Mouse (Mus musculus) embryo, embryonic 11.5 days (tissue): ENCODE data around the gene Adgrb2.

Experiments
- DNase-seq: peaks from one replicate; pipeline ENCODE4 v3.0.0-alpha.2; 2012; ENCODE audit warnings: low read depth, low spot score

Adgrb2 gene

DNA sequence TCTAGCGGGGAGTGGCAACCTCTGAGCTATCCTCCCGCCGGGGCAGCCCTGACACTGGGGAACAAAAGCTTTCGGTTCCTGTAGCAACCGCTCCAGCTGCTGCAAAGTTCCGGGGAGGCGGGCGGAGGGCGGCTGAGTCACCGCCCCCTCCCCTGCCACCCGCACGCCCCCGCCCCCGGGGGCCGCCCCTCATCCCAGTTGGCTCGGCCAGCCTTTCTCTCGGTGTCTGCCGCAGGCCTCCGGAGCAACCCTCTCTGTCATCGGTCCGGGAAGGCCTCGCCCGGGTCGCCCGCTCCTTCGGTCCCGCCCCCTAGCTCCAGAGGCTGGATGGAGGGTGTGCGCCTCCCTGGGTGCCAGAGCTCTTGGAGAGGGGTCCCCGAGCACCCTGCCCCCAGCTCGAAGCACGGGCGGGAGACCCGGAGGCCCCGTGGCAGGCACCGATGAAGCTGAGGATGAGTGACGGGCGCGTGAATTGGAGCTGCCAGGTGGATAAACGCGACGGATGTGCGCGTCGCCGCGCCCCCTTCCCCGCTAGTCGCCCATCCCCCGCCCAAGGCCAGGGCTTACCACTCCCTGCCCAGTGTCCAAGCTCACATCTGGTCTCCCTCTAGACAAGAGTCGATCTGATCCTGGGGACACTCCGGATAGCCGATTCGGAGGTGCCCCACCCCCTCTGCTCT is 3.3 kb downstream of the Adgrb2 start:
- DNase-seq = no peak

DNA sequence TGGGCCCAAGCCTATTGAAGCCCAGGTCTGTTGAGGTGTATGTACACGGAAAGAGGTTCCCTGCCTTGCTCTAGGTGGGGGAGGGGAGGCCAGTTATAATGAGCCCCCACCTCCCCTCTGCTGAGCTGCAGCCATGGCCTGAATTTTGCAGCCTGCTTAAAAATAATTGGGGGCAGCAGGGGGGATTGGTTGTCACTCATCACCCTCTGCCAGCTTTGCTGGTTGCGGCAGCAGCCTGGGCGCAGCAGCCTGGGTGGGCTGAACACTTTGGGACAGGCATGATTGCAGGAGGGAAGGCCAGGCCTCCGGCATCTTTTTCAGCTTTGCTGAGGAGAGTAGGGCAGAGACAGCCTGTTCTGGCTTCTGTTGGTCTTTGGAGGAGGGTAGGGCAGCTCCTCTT is 5.3 kb downstream of the Adgrb2 start:
- no peak for DNase-seq

DNA sequence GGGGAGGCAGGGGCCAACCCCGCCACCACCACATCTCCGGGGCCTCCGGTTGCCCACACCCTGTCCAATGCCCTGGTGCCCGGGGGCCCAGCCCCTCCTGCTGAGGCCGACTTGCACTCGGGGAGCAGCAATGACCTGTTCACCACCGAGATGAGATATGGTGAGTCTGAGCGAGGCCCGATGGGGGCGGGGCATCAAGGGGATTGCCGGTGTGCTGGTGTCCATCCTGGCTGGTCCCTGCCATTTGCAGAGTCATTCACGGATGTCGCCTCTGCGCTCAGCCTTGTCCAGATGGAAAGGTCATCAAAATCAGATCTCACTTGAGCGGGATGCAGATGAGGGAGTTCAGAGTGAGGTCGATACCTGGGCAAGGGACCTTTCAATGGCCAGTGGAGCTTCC is 8.1 kb downstream of the Adgrb2 start:
- no peak for DNase-seq

DNA sequence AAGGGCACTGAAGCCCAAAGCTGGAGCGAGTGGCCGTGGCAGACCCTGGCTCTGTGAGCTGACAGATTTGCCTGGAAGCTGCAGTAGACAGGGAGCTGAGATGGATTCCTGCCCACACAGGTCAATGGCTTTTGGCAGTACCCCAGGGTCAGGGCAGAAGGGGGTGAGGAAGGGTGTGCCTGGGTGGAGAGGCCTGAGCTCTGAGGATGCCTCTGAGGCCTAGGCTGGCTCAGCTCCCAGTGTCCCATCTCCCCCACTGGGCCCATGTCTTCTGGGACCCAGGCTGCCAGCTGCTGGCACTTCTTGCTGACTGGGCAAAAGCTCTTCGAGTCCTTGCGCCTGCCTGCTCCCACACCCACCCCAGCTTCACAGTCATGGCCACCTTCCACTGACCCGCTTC is 8.5 kb downstream of the Adgrb2 start:
- DNase-seq = no peak

DNA sequence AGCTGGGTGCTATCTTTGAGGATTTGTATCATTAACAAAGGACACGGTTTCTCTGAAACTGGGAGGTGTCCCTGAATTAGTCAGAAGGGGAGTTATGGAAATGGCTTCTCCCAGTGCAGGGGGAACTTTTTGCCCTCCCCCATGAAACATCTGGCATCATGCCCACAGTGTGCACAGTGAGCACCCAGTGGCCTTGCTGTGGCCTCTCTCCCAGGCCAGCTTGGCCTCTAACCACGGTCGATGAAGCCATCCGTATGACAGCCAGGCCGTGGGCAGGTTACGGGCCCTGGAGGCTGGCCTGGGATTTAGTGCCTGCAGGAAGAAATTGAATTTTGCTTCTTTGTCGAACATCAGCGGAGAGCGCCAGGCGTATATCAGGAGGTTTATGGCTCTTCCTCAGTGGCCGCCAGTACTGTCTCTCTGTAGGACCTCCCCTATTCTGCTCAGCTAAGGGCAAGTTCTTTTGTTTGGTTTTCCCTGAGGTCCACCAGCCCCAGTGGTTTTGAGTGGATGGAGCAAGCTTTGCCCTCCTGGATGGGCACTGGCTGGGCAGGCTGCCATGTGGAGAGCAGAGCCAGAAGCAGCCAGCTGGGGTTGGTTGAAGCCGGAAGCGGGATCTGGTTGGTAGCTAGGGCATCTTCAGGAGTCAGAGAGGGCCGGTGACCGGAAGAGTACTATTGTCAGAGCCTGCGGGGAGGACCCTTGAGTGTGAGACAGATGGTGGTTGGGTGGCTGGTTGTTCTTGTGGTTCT is 9.4 kb downstream of the Adgrb2 start:
- DNase-seq = no peak

DNA sequence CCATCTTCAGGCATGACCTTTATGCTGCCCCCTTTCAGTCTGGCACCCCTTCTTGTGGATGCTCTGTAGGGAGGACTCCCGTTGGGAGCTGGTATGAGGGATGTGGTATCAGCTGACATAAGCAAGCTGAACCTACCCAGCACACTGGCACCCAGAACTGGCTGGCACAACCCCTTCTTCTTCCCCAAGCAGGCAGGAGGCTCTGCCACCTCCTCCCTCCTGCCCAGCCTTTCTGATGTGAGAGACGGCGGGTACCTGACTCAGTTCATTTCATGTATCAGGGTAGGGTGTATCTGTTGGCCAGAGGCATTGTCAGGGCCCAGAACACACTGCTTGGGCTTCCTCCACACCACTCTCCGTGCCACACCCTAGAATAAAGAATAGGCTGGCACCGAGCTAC is 10.1 kb downstream of the Adgrb2 start:
- DNase-seq = no peak

DNA sequence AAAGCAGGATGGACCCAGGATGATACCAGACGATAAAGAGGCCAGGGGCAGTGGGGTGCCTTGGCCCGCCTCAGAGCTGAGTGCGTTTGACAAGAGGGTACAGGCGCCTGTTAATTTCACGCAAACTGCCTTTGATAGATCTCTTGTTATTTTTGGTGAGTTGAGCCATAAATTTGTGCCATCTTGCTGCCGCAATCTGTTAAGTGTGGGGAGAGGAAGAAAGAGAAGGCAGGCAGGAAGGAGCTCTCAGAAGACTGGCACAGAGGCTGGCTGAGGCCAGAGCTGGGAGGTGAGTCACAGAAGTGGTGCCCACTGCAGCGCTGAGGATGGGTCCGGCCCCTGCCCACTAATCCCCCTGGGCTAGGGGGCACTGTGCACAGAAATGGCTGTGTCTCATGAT is 10.6 kb downstream of the Adgrb2 start:
- DNase-seq = no peak

DNA sequence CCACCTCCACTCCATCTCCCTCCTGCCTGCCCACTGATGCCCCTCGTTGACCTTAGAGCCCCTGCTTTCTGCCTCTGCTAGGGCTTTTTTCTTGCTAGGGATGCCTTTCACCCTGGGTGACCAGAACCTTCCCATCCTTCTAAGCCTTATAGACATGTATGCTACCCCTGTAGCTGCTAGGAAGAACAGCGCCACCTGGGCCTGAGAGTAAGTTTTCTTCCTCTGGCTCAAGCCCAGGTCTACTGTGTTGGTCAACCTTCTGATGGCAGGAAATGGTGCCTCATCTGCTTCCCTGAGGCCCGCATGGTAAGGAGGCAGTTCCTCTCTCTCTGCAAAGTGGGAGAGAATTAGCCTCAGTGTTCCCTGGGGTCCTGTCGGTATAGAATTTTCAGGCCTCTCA is 11.3 kb downstream of the Adgrb2 start:
- no peak for DNase-seq

DNA sequence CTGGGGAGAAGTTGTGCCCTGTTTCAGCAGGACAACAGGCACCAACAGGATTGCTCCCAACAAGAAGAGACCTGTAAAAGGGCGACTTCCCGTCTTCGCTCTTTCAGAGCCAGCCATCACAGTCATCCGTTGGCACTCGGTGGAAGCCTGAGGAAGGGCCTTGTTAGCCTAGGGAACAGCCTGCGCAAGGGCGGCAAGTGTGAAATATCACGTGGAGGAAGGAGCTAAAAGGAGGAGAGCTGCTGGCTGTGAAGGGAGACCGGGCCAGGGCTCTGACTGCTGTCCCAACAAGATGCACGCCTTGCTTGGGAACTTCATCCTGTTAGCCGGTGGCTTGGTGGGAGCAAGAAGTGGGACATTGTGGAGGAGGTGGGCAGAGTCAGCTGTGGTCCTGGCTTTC is 13.5 kb downstream of the Adgrb2 start:
- no peak for DNase-seq

DNA sequence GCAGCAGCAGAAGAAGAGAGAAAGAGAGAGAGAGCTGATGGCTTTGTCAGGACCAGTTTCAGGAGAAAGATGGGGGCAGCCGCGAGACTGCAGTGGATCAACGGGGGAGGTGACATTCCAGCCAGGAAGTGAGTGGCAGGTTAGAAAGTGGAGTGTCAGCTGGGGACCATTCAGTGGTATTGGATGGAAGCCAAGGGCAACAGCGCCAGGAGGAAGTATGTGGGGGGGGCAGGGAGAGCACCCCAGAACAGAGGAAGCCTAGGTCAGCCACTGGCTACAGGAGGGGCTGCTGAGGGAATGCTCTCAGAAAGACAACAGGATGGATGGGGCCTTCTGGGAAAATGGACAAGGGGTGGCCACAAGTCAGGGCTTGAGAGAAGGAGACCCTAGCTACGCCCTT is 17.0 kb downstream of the Adgrb2 start:
- no peak for DNase-seq

DNA sequence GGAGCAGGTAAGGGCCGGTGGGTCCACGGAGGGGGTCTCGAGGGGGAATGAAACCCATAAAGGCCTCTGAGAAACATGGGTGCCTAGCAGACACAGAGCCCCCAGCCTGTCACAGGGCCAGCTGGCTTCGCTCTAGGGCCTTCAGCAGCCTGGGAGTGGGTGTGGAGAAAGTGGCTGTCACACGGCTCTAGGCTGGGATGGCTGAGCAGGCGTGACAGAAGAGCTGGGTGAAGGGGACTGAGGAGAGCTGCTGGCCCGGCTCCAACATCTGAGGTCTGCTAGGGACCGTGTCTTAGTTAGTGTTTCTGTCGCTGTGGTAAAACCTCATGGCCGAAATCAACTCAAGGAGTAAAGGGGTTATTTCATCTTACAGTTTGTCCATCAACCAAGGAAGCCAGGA is 17.5 kb downstream of the Adgrb2 start:
- no peak for DNase-seq

DNA sequence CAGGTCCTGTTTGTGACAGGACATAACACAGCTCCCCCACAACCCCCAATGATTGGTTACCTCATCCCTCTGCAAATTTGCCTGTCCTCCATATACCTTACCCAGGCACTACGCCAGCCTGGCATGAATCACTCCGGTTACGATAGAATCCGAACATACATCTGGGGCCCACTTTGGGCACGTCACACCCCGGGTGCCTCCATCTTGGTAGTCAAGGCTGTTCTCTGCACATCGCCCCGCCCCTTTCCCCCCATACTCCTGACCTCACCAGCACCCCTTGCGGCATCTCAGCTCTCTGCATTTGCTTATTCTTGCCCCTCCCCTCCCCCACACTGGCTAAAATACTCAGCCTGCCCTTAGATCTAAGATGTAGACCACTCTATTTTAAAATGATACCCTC is 20.9 kb downstream of the Adgrb2 start:
- DNase-seq = no peak

DNA sequence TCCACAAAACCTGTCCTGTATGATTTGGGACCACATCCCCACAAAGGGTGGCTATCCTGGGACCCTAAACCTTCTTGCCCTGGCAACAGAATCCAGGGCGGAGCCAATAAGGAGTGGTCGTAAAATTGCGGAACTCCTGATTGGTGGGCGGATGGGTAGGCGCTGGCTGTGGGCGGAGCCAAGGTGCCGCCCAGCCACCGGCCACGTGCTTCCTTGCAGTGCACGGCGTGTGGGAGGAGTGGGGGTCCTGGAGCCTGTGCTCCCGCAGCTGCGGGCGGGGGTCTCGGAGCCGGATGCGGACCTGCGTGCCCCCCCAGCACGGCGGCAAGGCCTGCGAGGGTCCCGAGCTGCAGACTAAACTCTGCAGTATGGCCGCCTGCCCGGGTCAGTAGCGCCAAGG is 21.9 kb downstream of the Adgrb2 start:
- no peak for DNase-seq

DNA sequence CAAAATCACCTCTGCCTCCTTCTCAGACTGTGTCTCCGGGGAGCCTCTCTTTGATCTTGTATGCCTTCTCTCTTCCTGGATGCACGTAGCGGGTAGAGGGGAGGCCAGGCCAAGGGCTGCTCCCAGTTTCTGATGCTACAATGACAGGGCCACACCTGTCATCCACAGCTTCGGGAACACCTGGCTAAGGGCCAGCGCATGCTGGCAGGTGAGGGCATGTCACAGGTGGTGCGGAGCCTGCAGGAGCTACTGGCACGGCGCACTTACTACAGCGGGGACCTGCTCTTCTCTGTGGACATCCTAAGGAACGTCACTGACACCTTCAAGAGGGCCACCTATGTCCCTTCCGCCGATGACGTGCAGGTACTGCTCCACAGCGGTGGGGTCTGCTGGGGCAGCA is 24.4 kb downstream of the Adgrb2 start:
- DNase-seq = no peak

DNA sequence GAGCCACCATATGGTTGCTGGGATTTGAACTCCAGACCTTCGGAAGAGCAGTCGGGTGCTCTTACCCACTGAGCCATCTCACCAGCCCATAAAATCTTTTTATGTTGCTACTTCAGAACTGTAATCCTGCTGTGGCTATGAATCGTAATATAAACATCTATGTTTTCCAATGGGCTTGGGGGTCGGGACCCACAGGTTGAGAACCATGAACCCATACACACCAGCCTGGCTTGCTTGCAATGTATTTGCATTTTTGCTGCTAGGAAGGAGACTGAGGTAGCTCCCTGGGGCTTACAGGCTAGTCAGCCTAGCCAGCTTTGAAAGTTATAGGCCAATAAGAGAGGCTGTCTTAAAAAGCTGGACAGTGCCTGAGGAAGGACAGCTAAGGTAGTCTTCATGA is 26.1 kb downstream of the Adgrb2 start:
- no peak for DNase-seq

DNA sequence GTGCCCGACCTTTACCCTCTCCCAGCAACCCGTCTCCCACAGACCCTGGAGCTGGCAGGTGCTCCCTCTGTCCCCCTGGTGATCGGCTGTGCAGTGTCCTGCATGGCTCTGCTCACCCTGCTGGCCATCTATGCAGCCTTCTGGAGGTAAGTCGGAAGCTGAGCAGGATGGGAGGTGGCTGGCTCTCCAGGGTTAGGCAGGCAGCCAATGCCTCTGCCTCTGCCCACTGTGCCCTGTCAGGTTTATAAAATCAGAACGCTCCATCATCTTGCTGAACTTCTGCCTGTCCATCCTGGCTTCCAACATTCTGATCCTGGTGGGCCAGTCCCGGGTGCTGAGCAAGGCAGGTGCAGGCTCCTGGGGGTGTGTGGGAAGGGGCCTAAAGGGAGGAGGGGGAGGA is 27.6 kb downstream of the Adgrb2 start:
- DNase-seq = no peak

DNA sequence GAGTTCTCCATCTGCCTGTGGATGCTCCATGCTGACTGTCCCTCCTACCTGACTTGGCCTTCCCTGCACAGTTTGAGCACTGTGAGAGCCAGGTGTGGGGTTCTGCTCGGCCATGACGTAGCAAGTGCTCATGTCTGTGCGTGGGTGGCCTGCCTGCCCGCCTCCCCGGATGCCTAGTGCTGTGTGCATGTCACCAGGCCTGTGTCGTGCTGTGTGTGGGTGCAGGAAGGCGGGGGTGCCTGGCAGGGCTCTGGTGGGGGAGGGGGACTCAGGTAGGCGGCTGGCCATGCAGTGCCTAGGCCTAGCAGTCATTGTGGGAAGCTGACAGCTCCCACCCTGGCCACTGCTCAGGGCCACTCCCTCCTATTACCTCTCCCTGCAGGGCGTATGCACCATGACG is 28.4 kb downstream of the Adgrb2 start:
- DNase-seq = no peak

DNA sequence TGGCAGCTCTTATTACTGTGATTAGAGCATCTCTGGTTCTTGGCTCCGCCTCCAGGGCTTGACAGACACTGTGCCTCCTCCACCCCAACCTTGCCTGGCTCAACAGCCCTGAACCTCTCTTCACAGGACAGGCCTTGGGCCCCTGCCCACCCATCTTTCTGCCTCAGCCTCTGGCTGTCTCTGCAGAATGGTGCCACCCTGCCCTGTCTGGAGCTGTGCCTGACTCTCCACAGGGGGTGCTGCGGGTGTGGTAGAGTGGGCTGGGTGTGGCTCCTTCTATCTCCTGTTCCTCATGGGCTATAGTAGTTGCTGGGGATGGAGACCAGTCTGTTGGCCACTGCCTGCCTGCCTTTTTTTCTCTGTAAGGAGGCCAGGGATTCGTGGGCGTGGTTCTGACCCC is 31.3 kb downstream of the Adgrb2 start:
- no peak for DNase-seq

DNA sequence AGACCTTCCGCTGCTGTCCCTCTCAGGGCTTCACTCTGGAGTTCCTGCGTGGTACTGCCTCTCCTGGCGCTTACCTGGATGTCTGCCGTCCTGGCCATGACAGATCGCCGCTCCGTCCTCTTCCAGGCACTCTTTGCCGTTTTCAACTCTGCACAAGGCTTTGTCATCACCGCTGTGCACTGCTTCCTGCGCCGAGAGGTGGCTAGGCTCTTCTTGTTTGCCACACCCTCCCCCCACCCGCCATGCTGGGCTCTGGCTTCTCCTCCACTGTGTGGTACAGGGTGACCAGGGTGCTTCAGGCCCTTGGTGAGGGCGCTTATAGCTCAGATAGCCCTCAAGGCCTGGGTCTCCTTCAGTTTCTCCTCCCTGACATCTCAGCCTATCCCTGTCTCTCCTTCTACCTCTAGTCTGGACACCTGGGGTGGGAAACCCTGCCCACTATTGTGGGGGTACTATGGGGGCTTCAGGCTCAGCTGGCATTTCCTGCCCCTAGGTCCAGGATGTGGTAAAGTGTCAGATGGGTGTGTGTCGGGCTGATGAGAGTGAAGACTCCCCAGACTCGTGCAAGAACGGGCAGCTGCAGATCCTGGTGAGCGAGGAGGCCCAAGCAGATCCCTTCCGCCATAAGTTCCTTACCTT is 32.5 kb downstream of the Adgrb2 start:
- DNase-seq = no peak

DNA sequence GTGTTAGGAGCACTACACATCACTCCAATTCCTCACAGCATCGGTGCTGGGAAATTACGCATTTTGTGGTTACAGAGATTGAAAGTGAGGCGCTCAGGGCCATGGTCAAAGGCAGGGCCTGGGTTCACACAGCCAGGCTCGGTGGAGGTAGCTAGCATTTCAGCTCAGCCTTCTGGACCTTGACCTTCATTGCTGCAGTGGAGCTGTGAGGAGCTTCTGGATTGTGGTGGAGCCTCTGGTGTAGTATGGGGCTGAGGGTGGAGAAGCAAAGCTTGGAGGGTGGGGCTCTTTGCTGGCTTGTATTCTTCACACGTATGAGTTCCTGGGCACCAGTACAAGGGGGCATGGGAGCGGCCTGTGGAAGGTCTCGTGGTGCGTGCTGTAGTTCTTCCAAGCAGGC is 38.3 kb downstream of the Adgrb2 start:
- no peak for DNase-seq

DNA sequence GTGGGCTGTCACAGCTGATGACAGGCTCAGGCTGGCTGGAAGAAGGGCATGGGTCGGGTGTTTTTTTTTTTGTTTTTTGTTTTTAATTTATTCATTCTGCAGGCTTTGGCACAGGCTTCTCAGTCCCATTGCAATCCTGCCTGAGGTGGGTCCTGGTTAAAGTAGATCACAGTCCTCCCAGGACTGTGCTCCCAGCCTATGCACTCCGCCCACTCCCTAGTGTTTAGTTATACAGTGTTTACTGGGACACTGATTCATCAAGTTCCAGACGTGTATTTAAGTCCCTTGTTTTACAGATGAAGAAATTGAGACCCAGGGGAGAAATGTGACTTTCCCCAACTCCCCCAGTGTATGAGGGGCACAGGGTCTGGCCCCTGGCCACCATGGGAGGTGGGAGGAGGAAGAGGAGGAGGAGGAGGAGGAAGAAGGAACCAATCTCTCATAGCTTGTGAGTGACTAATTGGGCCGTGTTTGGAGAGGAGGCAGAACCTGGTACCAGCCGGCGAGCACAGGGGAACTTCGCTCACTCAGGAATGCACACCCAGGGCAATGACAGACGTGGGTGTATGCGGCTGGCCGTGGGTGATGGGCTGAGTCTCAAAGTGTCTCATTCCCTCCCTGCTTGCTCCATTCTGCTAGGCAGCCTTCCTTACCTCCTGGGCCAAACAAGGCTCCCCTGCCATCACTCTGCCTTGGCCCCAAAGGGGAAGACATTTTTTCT is 39.0 kb downstream of the Adgrb2 start:
- no peak for DNase-seq

DNA sequence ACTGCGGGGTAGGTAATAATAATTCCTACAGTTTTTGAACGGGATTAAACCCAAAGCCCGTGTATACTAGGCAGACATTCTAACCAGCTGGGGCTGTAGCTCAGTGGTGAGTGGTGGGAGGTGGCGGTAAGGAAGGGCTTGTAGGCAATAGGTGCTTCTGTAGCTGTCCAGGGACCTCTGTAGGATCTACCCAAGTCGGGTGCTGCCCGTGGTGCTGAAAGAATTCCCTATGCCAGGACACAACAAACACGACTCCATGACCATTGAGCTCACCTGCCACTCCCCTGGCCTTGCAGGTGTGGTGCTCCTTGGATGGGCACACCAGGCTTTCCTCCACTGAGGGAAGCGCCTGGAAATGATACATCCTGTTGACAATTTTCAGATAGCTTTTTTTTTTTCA is 40.9 kb downstream of the Adgrb2 start:
- no peak for DNase-seq

DNA sequence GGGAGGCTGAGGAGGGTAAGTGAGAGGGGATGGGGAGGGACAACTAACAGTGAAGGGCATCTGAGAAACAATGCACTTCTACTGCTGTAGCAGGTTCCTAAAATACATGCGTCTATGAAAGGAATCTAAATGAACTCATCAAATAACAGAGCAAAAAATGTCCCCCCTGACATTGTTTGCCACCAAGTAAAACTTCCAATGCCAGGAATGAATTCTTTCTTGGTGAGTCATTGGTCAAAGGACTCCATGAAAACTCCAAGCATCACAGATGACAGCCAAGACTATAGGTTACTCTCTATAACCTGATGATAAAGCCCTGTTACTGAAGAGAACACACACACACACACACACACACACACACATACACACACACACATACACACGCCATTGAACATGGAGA is 46.5 kb downstream of the Adgrb2 start:
- DNase-seq = no peak
